Mouse (Mus musculus): ENCODE results near the gene Sytl2. TPM values are rescaled to one million over a fixed set of nuclear protein-coding genes. Genes with fewer than 3 reads are reported as not detected.

Sytl2 gene
- polyA plus RNA-seq, 1 experiment from 2014 or later = 1.2 TPM

DNA sequence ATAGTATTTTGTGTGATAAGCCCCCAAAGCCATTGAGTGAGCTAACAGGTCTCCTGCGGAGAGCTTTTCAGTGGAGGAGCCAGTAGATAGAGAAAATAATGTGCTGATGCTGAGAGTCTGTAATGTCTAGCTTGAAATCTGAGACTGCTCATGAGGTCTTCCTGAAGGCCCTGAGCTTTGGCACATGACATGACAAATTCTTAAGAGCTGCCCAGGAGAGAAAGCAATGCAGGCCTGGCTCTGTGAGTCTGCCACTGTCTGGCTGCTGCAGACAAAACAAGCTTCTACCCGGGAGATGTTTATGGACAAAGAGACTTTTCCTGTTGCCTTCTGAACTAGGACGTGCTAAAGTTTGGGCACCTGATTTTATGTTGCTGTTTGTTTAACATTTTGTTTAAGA, 87.7 kb downstream of the Sytl2 start:
- H3K27me3 ChIP-seq = no peaks in the 10 kb centered on the region
- H3K27ac ChIP-seq (replicated peaks) = no peak overlapping the region
- H3K4me2 ChIP-seq (replicated peaks) = no peak overlapping the region
- no peaks in the 10 kb centered on the region for H3K36me3 ChIP-seq
- H3K9ac ChIP-seq (replicated peaks) = no peak overlapping the region
- no peaks in the 10 kb centered on the region for H3K9me3 ChIP-seq
- no peak overlapping the region for H3K4me3 ChIP-seq
- ATAC-seq (replicated peaks) = no peak
- peaks cover 6% of the 10 kb centered on the region for H3K4me1 ChIP-seq
- 22% methylated on average over 3 of the region's 3 CpGs for WGBS

DNA sequence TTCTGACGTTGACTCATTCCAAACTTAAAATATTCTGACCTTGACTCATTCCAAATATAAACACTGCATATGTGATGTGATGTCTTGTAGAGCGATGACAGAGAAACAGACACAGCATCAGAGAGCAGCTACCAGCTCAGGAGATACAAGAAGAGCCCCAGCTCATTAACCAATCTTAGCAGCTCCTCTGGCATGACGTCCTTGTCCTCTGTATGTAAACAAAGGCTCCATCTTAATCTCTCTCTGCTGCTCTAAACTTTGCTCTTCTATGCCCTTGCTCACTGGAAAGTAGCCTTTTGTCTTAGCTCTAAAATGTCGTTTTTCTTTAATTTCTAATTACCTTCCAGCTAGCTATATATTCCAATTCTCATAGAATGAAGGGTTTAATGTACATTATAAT, 93.0 kb downstream of the Sytl2 start:
- Histone ChIP-seq H3K4me3 (no peak overlapping the region), H3K9me3 (no peaks in the 10 kb centered on the region), H3K4me1 (no peaks in the 10 kb centered on the region), H3K9ac (replicated peaks) (no peak overlapping the region), H3K36me3 (no peaks in the 10 kb centered on the region), H3K27me3 (no peaks in the 10 kb centered on the region), H3K27ac (replicated peaks) (no peak overlapping the region), H3K4me2 (replicated peaks) (no peak overlapping the region)
- WGBS = 55% methylated on average over 4 of the region's 4 CpGs
- ATAC-seq (replicated peaks) = no peak

DNA sequence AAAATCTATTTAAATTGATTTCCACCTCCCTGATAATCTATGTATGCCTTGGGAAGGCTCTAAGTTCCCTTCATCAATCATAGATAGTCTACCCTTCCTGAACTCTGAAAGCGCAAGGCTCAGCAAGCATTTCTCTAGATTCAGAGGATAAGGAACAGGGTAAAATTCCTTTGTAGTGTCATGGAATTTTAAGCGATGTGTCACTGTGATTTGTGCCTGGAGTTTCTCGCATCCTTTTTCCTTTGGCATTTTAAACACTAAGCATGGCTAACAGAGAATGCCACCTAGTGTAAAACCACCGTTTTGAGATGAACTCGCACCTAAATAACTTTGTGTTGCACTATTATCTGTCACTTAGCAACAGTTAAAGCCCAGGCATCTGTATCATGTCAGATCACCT, 93.9 kb downstream of the Sytl2 start:
- 80% methylated on average over 5 of the region's 5 CpGs for WGBS
- H3K9ac ChIP-seq (replicated peaks) = no peak overlapping the region
- H3K4me2 ChIP-seq (replicated peaks) = no peak overlapping the region
- no peak overlapping the region for H3K4me3 ChIP-seq
- H3K27ac ChIP-seq (replicated peaks) = no peak overlapping the region
- no peak for ATAC-seq (replicated peaks)
- no peaks in the 10 kb centered on the region for H3K27me3 ChIP-seq
- no peaks in the 10 kb centered on the region for H3K36me3 ChIP-seq
- no peaks in the 10 kb centered on the region for H3K4me1 ChIP-seq
- no peaks in the 10 kb centered on the region for H3K9me3 ChIP-seq

DNA sequence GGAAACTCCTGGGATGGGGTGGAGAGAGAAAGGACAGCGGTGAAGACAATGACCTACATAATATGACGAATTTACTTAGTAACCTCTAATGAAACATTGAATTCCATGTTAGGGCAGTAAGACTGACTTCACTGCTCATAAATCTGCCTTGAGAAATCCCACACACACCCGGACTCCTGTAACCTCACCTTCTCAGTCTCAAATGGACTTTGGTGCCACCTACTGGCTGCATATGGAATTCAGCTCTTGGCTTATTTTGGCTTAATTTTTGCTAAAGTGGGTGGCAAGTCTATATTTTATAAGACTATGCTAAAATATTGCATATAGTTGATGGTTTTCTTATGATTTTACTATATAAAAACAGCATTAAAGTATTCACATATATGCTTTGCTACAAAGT, 107.9 kb downstream of the Sytl2 start:
- no peak for ATAC-seq (replicated peaks)
- no peaks in the 10 kb centered on the region for H3K9me3 ChIP-seq
- WGBS = 50% methylated on average over 3 of the region's 3 CpGs
- no peak overlapping the region for H3K4me2 ChIP-seq (replicated peaks)
- no peak overlapping the region for H3K27ac ChIP-seq (replicated peaks)
- no peak overlapping the region for H3K4me3 ChIP-seq
- no peaks in the 10 kb centered on the region for H3K36me3 ChIP-seq
- H3K4me1 ChIP-seq = no peaks in the 10 kb centered on the region
- H3K9ac ChIP-seq (replicated peaks) = no peak overlapping the region
- no peaks in the 10 kb centered on the region for H3K27me3 ChIP-seq

DNA sequence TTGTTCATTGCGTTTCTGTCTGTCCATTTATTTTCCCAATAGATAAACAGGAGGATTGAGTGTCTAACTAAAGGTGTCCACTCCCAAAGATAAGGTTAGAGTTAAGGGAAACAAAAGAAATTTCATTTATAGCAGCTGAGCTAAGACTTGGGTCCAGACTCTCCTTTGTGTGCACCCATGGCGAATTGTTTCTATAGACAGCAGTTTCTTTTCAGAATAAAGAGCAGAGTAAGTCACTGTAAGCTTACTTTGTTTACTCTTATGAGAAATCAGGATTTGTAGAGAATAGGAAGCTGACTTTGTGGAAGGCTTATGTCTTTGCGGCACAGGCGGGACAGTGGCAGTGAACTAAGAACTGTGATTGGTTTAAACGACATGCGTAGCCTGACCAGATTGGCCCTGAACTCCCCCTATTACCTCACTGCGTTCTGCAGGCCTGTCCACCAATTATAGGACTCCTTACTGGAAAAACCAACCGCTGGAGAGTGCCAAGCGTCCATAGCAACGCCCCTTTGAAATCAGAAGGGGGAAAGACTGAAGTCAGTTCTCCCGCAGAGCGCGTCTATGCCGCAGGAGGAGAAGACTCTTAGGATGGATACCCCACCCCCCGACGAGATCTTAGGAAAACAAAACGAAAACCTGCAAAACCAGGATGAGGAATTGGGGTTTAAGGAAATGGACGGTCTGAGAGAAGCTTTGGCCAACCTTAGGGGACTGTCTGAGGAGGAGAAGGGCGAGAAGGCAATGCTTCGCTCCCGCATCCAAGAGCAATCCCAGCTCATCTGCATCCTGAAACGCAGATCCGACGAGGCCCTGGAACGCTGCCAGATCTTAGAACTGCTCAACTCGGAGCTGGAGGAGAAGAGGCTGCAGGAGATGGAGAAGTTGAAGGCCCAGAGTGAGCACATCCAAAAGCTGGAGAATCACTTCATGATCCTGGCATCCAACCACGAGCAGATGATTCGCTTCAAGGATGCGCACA, 124.3 kb downstream of the Sytl2 start, which contains the start of gene Ccdc89:
Gene Ccdc89, plus strand, starts transcription at position 558 of the 982 bp plus-strand sequence.
- WGBS = 22% methylated on average over 29 of the region's 29 CpGs
- Histone ChIP-seq H3K36me3 (no peaks in the 10 kb centered on the region), H3K9ac (replicated peaks) (peak within 1 kb of the TSS; percentile 41), H3K27me3 (no peaks in the 10 kb centered on the region), H3K4me3 (peak within 1 kb of the TSS; percentile 43), H3K4me1 (peaks cover 9% of the 10 kb centered on the region), H3K4me2 (replicated peaks) (peak within 1 kb of the TSS; percentile 59), H3K9me3 (no peaks in the 10 kb centered on the region), H3K27ac (replicated peaks) (peak within 1 kb of the TSS; percentile 60)
- ATAC-seq (replicated peaks) = peak; percentile 100

DNA sequence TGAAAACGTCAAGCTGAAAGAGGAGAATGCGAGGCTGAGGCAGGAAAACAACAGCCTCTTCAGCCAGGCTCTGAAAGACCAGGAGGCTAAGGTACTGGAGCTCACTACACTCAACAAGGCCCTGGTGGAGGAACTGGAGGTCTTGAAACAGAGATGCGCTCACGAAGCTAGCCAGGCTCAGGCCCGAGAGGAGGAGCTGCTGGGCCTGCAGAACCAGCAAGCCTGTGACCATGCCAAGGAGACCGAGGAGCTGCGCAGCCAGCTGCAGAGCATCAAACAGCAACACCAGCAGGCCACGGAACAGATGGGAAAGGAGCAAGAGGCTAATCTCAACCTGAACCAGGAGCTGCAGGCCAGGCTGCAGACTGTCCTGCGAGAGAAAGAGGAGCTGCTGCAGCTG, 125.0 kb downstream of the Sytl2 start:
- Histone ChIP-seq H3K4me3 (peak overlapping the region; percentile 43), H3K9me3 (no peaks in the 10 kb centered on the region), H3K4me1 (peaks cover 9% of the 10 kb centered on the region), H3K27me3 (no peaks in the 10 kb centered on the region), H3K4me2 (replicated peaks) (peak overlapping the region; percentile 59), H3K36me3 (no peaks in the 10 kb centered on the region), H3K9ac (replicated peaks) (no peak overlapping the region), H3K27ac (replicated peaks) (no peak overlapping the region)
- WGBS = 71% methylated on average over 9 of the region's 9 CpGs
- ATAC-seq (replicated peaks) = 0 out of 2 replicates have a peak, but pooled peaks have one; percentile 0

DNA sequence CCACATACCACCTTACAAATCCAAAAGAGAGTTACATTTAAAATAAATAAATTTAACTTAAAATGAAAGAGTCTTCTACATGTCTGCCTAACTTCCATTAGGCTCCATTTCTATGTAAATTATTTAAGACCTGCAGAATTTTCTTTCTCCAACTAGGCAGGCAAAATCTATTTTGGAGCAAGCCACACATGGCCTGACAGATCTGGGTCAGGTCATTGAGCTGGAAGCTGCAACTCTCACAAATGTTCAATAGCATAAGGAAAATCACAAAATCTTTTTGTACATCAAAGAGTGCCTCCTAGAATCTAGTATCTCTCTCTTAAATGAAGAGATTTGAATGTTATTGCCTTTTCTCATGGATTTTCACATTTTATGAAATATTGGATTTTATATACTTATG, 130.2 kb downstream of the Sytl2 start:
- H3K4me1 ChIP-seq = peaks cover 2% of the 10 kb centered on the region; the same call in 1 of the 2 replicates

GRCm38 (mm10) chr7:90440044-90440443, 138.0 kb downstream of the Sytl2 start:
- 89% methylated on average over 4 of the region's 4 CpGs for WGBS
- Histone ChIP-seq H3K4me1 (peaks cover 6% of the 10 kb centered on the region), H3K27me3 (no peaks in the 10 kb centered on the region), H3K36me3 (no peaks in the 10 kb centered on the region), H3K27ac (replicated peaks) (no peak overlapping the region), H3K4me3 (no peak overlapping the region), H3K9me3 (no peaks in the 10 kb centered on the region), H3K9ac (replicated peaks) (no peak overlapping the region), H3K4me2 (replicated peaks) (no peak overlapping the region)
- no peak for ATAC-seq (replicated peaks)

More for the DNA sequence above, 130.2 kb downstream of the Sytl2 start:
- H3K9ac ChIP-seq (replicated peaks) = no peak overlapping the region
- no peaks in the 10 kb centered on the region for H3K27me3 ChIP-seq
- no peak for ATAC-seq (replicated peaks)
- no peaks in the 10 kb centered on the region for H3K9me3 ChIP-seq
- no peak overlapping the region for H3K4me3 ChIP-seq
- no peaks in the 10 kb centered on the region for H3K36me3 ChIP-seq
- H3K4me2 ChIP-seq (replicated peaks) = no peak overlapping the region
- H3K27ac ChIP-seq (replicated peaks) = no peak overlapping the region

GRCm38 (mm10) chr7:90442070-90442469, 140.0 kb downstream of the Sytl2 start:
- H3K27me3 ChIP-seq = no peaks in the 10 kb centered on the region
- H3K4me3 ChIP-seq = peak overlapping the region; percentile 67
- peak overlapping the region; percentile 76 for H3K4me2 ChIP-seq (replicated peaks)
- H3K9me3 ChIP-seq = no peaks in the 10 kb centered on the region
- under 1% methylated on average over 4 of the region's 4 CpGs for WGBS
- peak; percentile 21 for ATAC-seq (replicated peaks)
- peak overlapping the region; percentile 95 for H3K27ac ChIP-seq (replicated peaks)
- H3K4me1 ChIP-seq = peaks cover 13% of the 10 kb centered on the region
- H3K9ac ChIP-seq (replicated peaks) = peak overlapping the region; percentile 97
- peaks cover under 1% of the 10 kb centered on the region; the same call in 1 of the 2 replicates for H3K36me3 ChIP-seq

DNA sequence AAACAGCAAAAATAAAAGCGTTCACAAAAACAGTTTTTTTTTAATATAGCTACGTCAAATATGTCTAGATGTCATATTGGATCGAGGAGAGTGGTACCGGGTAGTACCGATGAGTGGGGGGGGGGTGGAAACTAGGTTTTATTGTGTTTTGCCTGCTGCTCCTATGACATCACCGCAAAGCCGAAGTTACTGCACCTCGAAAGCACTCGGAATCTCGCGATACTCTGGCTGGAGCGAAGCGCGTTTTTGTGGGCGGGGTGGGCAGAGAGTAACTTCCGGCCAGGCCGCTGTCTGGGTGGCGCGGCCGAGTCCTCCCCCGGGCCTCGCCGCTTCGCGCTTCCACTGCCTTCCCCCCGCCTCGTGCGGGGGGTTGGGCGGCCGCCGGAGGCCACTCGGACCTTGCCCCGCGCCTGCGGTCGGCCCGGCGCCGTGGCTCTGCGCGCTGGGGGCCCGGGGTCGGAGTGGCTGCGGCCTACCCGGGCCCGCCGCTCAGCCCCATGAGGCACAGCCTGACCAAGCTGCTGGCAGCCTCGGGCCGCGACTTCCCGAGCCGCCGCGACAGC, 140.5 kb downstream of the Sytl2 start, which contains the start of gene Crebzf:
Gene Crebzf, plus strand, starts transcription at position 212 of the 563 bp plus-strand sequence.
- peaks cover 16% of the 10 kb centered on the region for H3K4me1 ChIP-seq
- under 1% methylated on average over 53 of the region's 54 CpGs for WGBS
- peaks cover 5% of the 10 kb centered on the region; the same call in 1 of the 2 replicates for H3K36me3 ChIP-seq
- H3K4me2 ChIP-seq (replicated peaks) = peak within 1 kb of the TSS; percentile 76
- peak within 1 kb of the TSS; percentile 67 for H3K4me3 ChIP-seq
- H3K27ac ChIP-seq (replicated peaks) = peak within 1 kb of the TSS; percentile 95
- no peaks in the 10 kb centered on the region for H3K9me3 ChIP-seq
- H3K27me3 ChIP-seq = no peaks in the 10 kb centered on the region
- H3K9ac ChIP-seq (replicated peaks) = peak within 1 kb of the TSS; percentile 97
- peak; percentile 97 for ATAC-seq (replicated peaks)

DNA sequence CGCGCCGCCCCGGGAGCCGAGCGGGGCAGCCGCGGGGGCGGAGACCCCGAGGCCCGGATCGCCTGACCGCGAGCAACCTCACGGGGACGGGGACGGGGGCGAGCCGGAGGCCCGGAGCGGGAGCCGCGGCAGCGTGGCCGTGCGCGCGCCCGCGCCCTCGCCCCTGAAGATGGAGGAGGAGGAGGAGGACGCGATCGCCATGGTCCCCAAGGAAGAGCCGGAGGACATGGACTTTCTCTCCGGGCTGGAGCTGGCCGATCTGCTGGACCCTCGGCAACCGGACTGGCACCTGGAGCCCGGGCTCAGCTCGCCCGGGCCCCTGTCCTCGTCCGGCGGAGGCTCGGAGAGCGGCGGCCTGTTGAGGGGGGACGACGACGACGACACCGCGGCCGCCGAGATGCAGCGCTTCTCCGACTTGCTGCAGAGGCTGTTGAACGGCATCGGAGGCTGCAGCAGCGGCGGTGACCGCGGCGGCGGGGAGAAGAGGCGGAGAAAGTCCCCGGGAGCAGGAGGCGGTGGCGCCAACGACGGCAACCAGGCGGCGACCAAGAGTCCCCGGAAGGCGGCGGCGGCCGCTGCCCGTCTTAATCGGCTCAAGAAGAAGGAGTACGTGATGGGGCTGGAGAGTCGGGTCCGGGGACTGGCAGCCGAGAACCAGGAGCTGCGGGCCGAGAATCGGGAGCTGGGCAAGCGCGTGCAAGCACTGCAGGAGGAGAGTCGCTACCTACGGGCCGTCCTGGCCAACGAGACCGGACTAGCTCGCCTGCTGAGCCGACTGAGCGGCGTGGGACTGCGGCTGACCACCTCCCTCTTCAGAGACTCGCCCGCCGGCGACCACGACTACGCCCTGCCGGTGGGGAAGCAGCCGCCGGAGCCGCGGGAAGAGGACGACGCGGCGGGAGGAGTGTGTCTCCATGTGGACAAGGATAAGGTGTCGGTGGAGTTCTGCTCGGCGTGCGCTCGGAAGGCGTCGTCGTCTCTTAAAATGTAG, 141.3 kb downstream of the Sytl2 start:
- H3K4me3 ChIP-seq = peak overlapping the region; percentile 67
- no peaks in the 10 kb centered on the region for H3K27me3 ChIP-seq
- peak overlapping the region; percentile 95 for H3K27ac ChIP-seq (replicated peaks)
- H3K36me3 ChIP-seq = peaks cover 6% of the 10 kb centered on the region; the same call in 1 of the 2 replicates
- H3K4me2 ChIP-seq (replicated peaks) = peak overlapping the region; percentile 76
- peak overlapping the region; percentile 97 for H3K9ac ChIP-seq (replicated peaks)
- peaks cover 19% of the 10 kb centered on the region for H3K4me1 ChIP-seq
- H3K9me3 ChIP-seq = no peaks in the 10 kb centered on the region
- WGBS = under 1% methylated on average over 123 of the region's 123 CpGs
- ATAC-seq (replicated peaks) = peak; percentile 68

Data from forebrain, embryonic 15.5 days (tissue).